In the genomic region with DNA sequence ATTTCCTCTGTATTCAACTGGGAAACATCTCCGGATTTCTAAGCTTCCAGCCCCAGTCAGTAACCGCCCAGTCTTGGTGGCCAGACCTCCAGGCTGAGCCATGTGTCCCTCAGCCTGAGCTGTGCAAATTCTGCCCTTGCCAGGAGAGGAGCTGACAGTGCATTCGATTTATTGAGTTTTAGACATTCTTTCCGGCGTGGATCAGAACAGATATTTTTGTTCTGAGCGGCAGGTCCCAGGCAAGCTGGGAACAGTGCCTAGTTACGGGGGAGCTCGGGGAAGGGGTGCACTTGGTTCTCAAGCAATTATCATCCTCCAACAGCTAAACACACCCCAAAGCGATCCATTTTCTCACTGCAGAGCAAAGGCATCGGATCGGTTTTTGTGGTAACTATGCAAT, we compare ENCODE assay signal across 26 mouse cellular contexts. TPM values are rescaled to one million over a fixed set of nuclear protein-coding genes. Genes with fewer than 3 reads are reported as not detected.
DNase-seq lines count a peak whose midpoint lies in the region; ATAC-seq and TF ChIP-seq lines count a peak whose summit lies in the region.
"Had no signal": no experiment of that assay in that cellular context is flagged by ENCODE, and none has a peak within 500 bp of the region (broad histone marks: within the 10 kb centered on the region; RNA-seq: fewer than 3 reads in every experiment).

No protein-coding gene starts in this region.

- peaks cover 3% of the 10 kb centered on the region; the same call in 1 of the 2 replicates for H3K27me3 ChIP-seq in forebrain, postnatal 0 days (ENCODE audit: insufficient read depth, low read length)
- 0 out of 2 replicates have a peak, but pooled peaks cover 2% of the 10 kb centered on the region for H3K27me3 ChIP-seq in forebrain, embryonic 12.5 days
- no peaks in the 10 kb centered on the region for H3K27me3 ChIP-seq in liver, adult 2 months (ENCODE audit: control insufficient read depth, insufficient read depth, low read length)
- H3K27me3 ChIP-seq in liver, embryonic 12.5 days (replicated peaks), result peaks cover 57% of the 10 kb centered on the region
- H3K27me3 ChIP-seq in thymus, adult 2 months (ENCODE audit: control insufficient read depth, insufficient read depth, low read length), result no peaks in the 10 kb centered on the region
- H3K27me3 ChIP-seq: neural tube, embryonic 15.5 days had no signal

- no peak overlapping the region for H3K27ac ChIP-seq in forebrain, postnatal 0 days (ENCODE audit: low read depth, low read length)
- no peak overlapping the region for H3K27ac ChIP-seq in forebrain, embryonic 12.5 days
- H3K27ac ChIP-seq in liver, adult 2 months (replicated peaks; ENCODE audit: insufficient read depth, low read depth, low read length), result peak overlapping the region; percentile 94
- no peak overlapping the region for H3K27ac ChIP-seq in liver, embryonic 12.5 days
- no peak overlapping the region for H3K27ac ChIP-seq in thymus, adult 2 months (ENCODE audit: control insufficient read depth, insufficient read depth, low read length)
- H3K27ac ChIP-seq: forebrain, embryonic 10.5 days; heart, embryonic 13.5 days; hindbrain, embryonic 14.5 days; neural tube, embryonic 15.5 days had no signal

- TF ChIP-seq CTCF in forebrain, postnatal 0 days (IDR thresholded peaks at IDR 0.05; ENCODE audit: low read depth), result no peak
- TF ChIP-seq CTCF in liver, adult 2 months (IDR thresholded peaks at IDR 0.05; ENCODE audit: low read depth, low read length), result no peak
- TF ChIP-seq CTCF in thymus, adult 2 months (IDR thresholded peaks at IDR 0.05; ENCODE audit: borderline replicate concordance, control insufficient read depth, extremely low read depth, insufficient read depth, low read length, poor library complexity), result no peak

- H3K9me3 ChIP-seq in forebrain, postnatal 0 days (ENCODE audit: low read length), result no peaks in the 10 kb centered on the region
- H3K9me3 ChIP-seq in forebrain, embryonic 12.5 days, result no peaks in the 10 kb centered on the region
- no peaks in the 10 kb centered on the region for H3K9me3 ChIP-seq in liver, embryonic 12.5 days (replicated peaks)
- H3K9me3 ChIP-seq: forebrain, embryonic 10.5 days; heart, embryonic 13.5 days; neural tube, embryonic 15.5 days had no signal

- H3K4me3 ChIP-seq in forebrain, postnatal 0 days (ENCODE audit: low read depth, low read length), result no peak overlapping the region
- no peak overlapping the region for H3K4me3 ChIP-seq in forebrain, embryonic 12.5 days (replicated peaks)
- peak overlapping the region; percentile 42 for H3K4me3 ChIP-seq in liver, adult 2 months (ENCODE audit: insufficient read depth, low read depth, low read length)
- H3K4me3 ChIP-seq in liver, embryonic 12.5 days, result no peak overlapping the region
- no peak overlapping the region for H3K4me3 ChIP-seq in thymus, adult 2 months (ENCODE audit: control insufficient read depth, insufficient read depth, low read length)
- H3K4me3 ChIP-seq: forebrain, embryonic 10.5 days; heart, embryonic 13.5 days; neural tube, embryonic 15.5 days had no signal

- H3K9ac ChIP-seq in forebrain, postnatal 0 days, result no peak overlapping the region
- H3K9ac ChIP-seq in forebrain, embryonic 12.5 days, result no peak overlapping the region
- H3K9ac ChIP-seq in liver, adult 2 months (ENCODE audit: low read depth, low read length), result peak overlapping the region; percentile 80
- no peak overlapping the region for H3K9ac ChIP-seq in liver, embryonic 12.5 days
- H3K9ac ChIP-seq: heart, embryonic 13.5 days; hindbrain, embryonic 14.5 days; neural tube, embryonic 15.5 days had no signal

- H3K79me2 ChIP-seq in liver, adult 2 months (ENCODE audit: control insufficient read depth, insufficient read depth, low read length), result no peaks in the 10 kb centered on the region

- ATAC-seq in forebrain, postnatal 0 days, result peak; percentile 34; the same call in 1 of the 2 replicates
- ATAC-seq in forebrain, embryonic 12.5 days (ENCODE audit: low FRiP score), result no peak
- ATAC-seq in liver, embryonic 12.5 days, result no peak
- ATAC-seq: activated CD4-positive, CD25-positive, alpha-beta regulatory T cell, adult 4 months; CD4-positive, CD25-positive, alpha-beta regulatory T cell, adult 4 months; midbrain, embryonic 16.5 days had no signal

- WGBS in forebrain, postnatal 0 days, result 60% methylated on average over 11 of the region's 11 CpGs
- WGBS in forebrain, embryonic 12.5 days, result 84% methylated on average over 11 of the region's 11 CpGs
- WGBS in liver, adult 2 months, result 17% methylated on average over 11 of the region's 11 CpGs
- 64% methylated on average over 11 of the region's 11 CpGs for WGBS in liver, embryonic 12.5 days (ENCODE audit: insufficient replicate concordance)
- 81% methylated on average over 11 of the region's 11 CpGs for WGBS in thymus, adult 2 months

- no peaks in the 10 kb centered on the region for H3K4me1 ChIP-seq in forebrain, postnatal 0 days (ENCODE audit: insufficient read depth)
- H3K4me1 ChIP-seq in forebrain, embryonic 12.5 days, result peaks cover 19% of the 10 kb centered on the region
- peaks cover 41% of the 10 kb centered on the region for H3K4me1 ChIP-seq in liver, adult 2 months (ENCODE audit: control insufficient read depth, insufficient read depth, low read length)
- no peaks in the 10 kb centered on the region for H3K4me1 ChIP-seq in liver, embryonic 12.5 days
- H3K4me1 ChIP-seq in thymus, adult 2 months (replicated peaks; ENCODE audit: control insufficient read depth, insufficient read depth, low read length), result no peaks in the 10 kb centered on the region

- no peak for DNase-seq in forebrain, postnatal 0 days
- peak; percentile 91 for DNase-seq in liver, adult 2 months (ENCODE audit: extremely low read depth, low read depth, low spot score)
- DNase-seq in layer of hippocampus, adult 18-20 months (ENCODE audit: low spot score in 2 of 2), result peak; percentile 39 to 63
- no peak for DNase-seq in thymus, postnatal 0 days (ENCODE audit: low spot score)
- no peak for DNase-seq in thymus, adult 2 months
- DNase-seq: cerebellum, adult 11 months; cerebellum, postnatal 10 days; gastrocnemius, postnatal 10 days; heart, adult 18-20 months; kidney, postnatal 4 days; liver; lung, adult 2 months; lung, postnatal 36 days; thymus, postnatal 14 days had no signal

- H3K4me2 ChIP-seq in forebrain, postnatal 0 days (ENCODE audit: low read depth), result no peak overlapping the region
- H3K4me2 ChIP-seq in forebrain, embryonic 12.5 days, result no peak overlapping the region
- H3K4me2 ChIP-seq in liver, embryonic 12.5 days, result no peak overlapping the region
- H3K4me2 ChIP-seq: heart, embryonic 13.5 days; hindbrain, embryonic 14.5 days; neural tube, embryonic 15.5 days had no signal

- no peaks in the 10 kb centered on the region for H3K36me3 ChIP-seq in forebrain, postnatal 0 days (ENCODE audit: insufficient read depth)
- no peaks in the 10 kb centered on the region for H3K36me3 ChIP-seq in forebrain, embryonic 12.5 days (replicated peaks)
- no peaks in the 10 kb centered on the region for H3K36me3 ChIP-seq in liver, adult 2 months (ENCODE audit: control insufficient read depth, insufficient read depth, low read length)
- no peaks in the 10 kb centered on the region for H3K36me3 ChIP-seq in liver, embryonic 12.5 days
- H3K36me3 ChIP-seq in thymus, adult 2 months (ENCODE audit: control insufficient read depth, insufficient read depth, low read length), result no peaks in the 10 kb centered on the region
- H3K36me3 ChIP-seq: forebrain, embryonic 10.5 days; heart, embryonic 13.5 days; neural tube, embryonic 15.5 days had no signal

- TF ChIP-seq POLR2A in liver, adult 2 months (IDR thresholded peaks at IDR 0.05; ENCODE audit: extremely low read depth, insufficient read depth, low read length), result no peak
- TF ChIP-seq POLR2A in thymus, adult 2 months (IDR thresholded peaks at IDR 0.05; ENCODE audit: control insufficient read depth, extremely low read depth, insufficient read depth, low read length, poor library complexity), result no peak

RNA-seq across cellular contexts. Expression of a gene that starts 9.2 kb away (rescaled TPM):
- not detected in 2 replicates for total RNA-seq in forebrain, postnatal 0 days (2014; rRNA removed)
- not detected in 2 replicates for polyA plus RNA-seq in forebrain, postnatal 0 days (2015; fragmentation: Nextera tagmentation; extraction: Ambion mirVana)
- not detected in 2 replicates for polyA plus RNA-seq in forebrain, embryonic 12.5 days (2016; fragmentation: Nextera tagmentation; extraction: Ambion mirVana)
- 2,468 and 2,488 TPM in 2 replicates for total RNA-seq in liver, adult 2 months (2014; rRNA removed)
- 240 and 585 TPM in 2 replicates for polyA plus RNA-seq in liver, adult 2 months (2012; rRNA removed)
- polyA plus RNA-seq in liver, embryonic 12.5 days (2016; fragmentation: Nextera tagmentation; extraction: Ambion mirVana), result 0.07 and 0.20 TPM in 2 replicates
- not detected for total RNA-seq in layer of hippocampus, adult 18-20 months (2021)
- polyA plus RNA-seq in thymus, postnatal 0 days (2015; fragmentation: Nextera tagmentation; extraction: Ambion mirVana), result 0.51 and 1.6 TPM in 2 replicates
- polyA plus RNA-seq in thymus, adult 2 months (2012; rRNA removed), result 14.5 and 25.6 TPM in 2 replicates
- total RNA-seq: left cerebral cortex, postnatal 10 days; megakaryocyte-erythroid progenitor cell, adult 5-6 weeks had no signal
- polyA plus RNA-seq: activated CD4-positive, CD25-positive, alpha-beta regulatory T cell, adult 4 months; CD4-positive, CD25-positive, alpha-beta regulatory T cell, adult 4 months; forebrain, embryonic 10.5 days; hindbrain, embryonic 14.5 days; midbrain, embryonic 16.5 days; neural tube, embryonic 15.5 days had no signal

RNA-seq across cellular contexts. Expression of a gene that starts 24.3 kb away (rescaled TPM):
- not detected in 2 replicates for total RNA-seq in forebrain, postnatal 0 days (2014; rRNA removed)
- polyA plus RNA-seq in forebrain, postnatal 0 days (2015; fragmentation: Nextera tagmentation; extraction: Ambion mirVana), result 0.06 TPM in 1 of 2 replicates, not detected in the other
- polyA plus RNA-seq in forebrain, embryonic 12.5 days (2016; fragmentation: Nextera tagmentation; extraction: Ambion mirVana), result 0.09 TPM in 1 of 2 replicates, not detected in the other
- 0.27 and 0.46 TPM in 2 replicates for total RNA-seq in liver, adult 2 months (2014; rRNA removed)
- 0.10 and 0.20 TPM in 2 replicates for polyA plus RNA-seq in liver, adult 2 months (2012; rRNA removed)
- 0.04 and 0.06 TPM in 2 replicates for polyA plus RNA-seq in liver, embryonic 12.5 days (2016; fragmentation: Nextera tagmentation; extraction: Ambion mirVana)
- not detected for total RNA-seq in layer of hippocampus, adult 18-20 months (2021)
- polyA plus RNA-seq in thymus, postnatal 0 days (2015; fragmentation: Nextera tagmentation; extraction: Ambion mirVana), result 0.21 and 0.26 TPM in 2 replicates
- 0.12 TPM in 1 of 2 replicates, not detected in the other for polyA plus RNA-seq in thymus, adult 2 months (2012; rRNA removed)
- total RNA-seq: gastrocnemius, postnatal 10 days; left cerebral cortex, postnatal 10 days; megakaryocyte-erythroid progenitor cell, adult 5-6 weeks had no signal
- polyA plus RNA-seq: CD4-positive, CD25-positive, alpha-beta regulatory T cell, adult 4 months; frontal cortex, adult 2 months; lung, adult 2 months had no signal

Comparison
In these comparisons a context has a peak if more than half of its experiments do, and no peak if none do; other contexts are left out.
1. DNase-seq: peak in liver, adult 2 months (single experiment) and layer of hippocampus, adult 18-20 months (2 of 2); none in forebrain, postnatal 0 days (single experiment), thymus, postnatal 0 days (single experiment) and thymus, adult 2 months (single experiment).